Mouse (Mus musculus): ENCODE data around the gene Klhdc7b. TPM values are rescaled to one million over a fixed set of nuclear protein-coding genes. Genes with fewer than 3 reads are reported as not detected.
A peak's percentile ranks its signal among the peaks of the same experiment; 100 is the strongest.

Klhdc7b gene
- polyA plus RNA-seq, 3 experiments from 2014 or later: 0.08 TPM; not detected in 2

GRCm38 (mm10) chr15:89374801-89375534, 9.7 kb upstream of the Klhdc7b start:
- ATAC-seq: no peak

- ATAC-seq: no peak
These were observed 8.7 kb upstream of the Klhdc7b start for GRCm38 (mm10) chr15:89376040-89376439.

- ATAC-seq: no peak
These were observed 7.8 kb upstream of the Klhdc7b start, which contains the start of gene Tymp for GRCm38 (mm10) chr15:89376957-89377356. Gene Tymp, minus strand, starts transcription at chr15:89377039.

- ATAC-seq: no peak
These were observed 7.4 kb upstream of the Klhdc7b start for GRCm38 (mm10) chr15:89377362-89377761.

GRCm38 (mm10) chr15:89377938-89378828, 6.5 kb upstream of the Klhdc7b start:
- ATAC-seq: no peak

GRCm38 (mm10) chr15:89378831-89379401, 5.8 kb upstream of the Klhdc7b start, which contains the start of gene Odf3b:
Gene Odf3b, minus strand, starts transcription at chr15:89379282.
- no peak for ATAC-seq

- no peak for ATAC-seq
These were observed 5.3 kb upstream of the Klhdc7b start for GRCm38 (mm10) chr15:89379429-89379828.

GRCm38 (mm10) chr15:89387127-89387526, 2.4 kb downstream of the Klhdc7b start:
- peak; percentile 77 for ATAC-seq

- no peak for ATAC-seq
These were observed 5.4 kb downstream of the Klhdc7b start for GRCm38 (mm10) chr15:89390081-89390480.

GRCm38 (mm10) chr15:89396883-89397282, 12.2 kb downstream of the Klhdc7b start:
- no peak for ATAC-seq

- ATAC-seq: no peak
These were observed 13.4 kb downstream of the Klhdc7b start for GRCm38 (mm10) chr15:89398146-89398545.

- ATAC-seq: no peak
These were observed 15.0 kb downstream of the Klhdc7b start for GRCm38 (mm10) chr15:89399716-89400115.

GRCm38 (mm10) chr15:89402471-89402870, 17.8 kb downstream of the Klhdc7b start:
- no peak for ATAC-seq

GRCm38 (mm10) chr15:89404831-89405623, 20.3 kb downstream of the Klhdc7b start:
- no peak for ATAC-seq

GRCm38 (mm10) chr15:89406691-89407090, 22.0 kb downstream of the Klhdc7b start:
- ATAC-seq: no peak

GRCm38 (mm10) chr15:89410118-89410517, 25.4 kb downstream of the Klhdc7b start, which contains the start of gene Syce3:
Gene Syce3, minus strand, starts transcription at chr15:89410503.
- ATAC-seq: no peak

- ATAC-seq: no peak
These were observed 30.6 kb downstream of the Klhdc7b start for GRCm38 (mm10) chr15:89415282-89415681.

GRCm38 (mm10) chr15:89421938-89422337, 37.2 kb downstream of the Klhdc7b start:
- no peak for ATAC-seq

GRCm38 (mm10) chr15:89424621-89425020, 39.9 kb downstream of the Klhdc7b start:
- ATAC-seq: no peak

GRCm38 (mm10) chr15:89425711-89426121, 41.0 kb downstream of the Klhdc7b start, which contains the start of gene Cpt1b:
Gene Cpt1b, minus strand, starts transcription at chr15:89425863.
- ATAC-seq: no peak

GRCm38 (mm10) chr15:89426716-89427115, 42.0 kb downstream of the Klhdc7b start:
- ATAC-seq: no peak

Measured in inflammation-experienced regulatory T-cells, adult 6 months (primary cell).